Mouse (Mus musculus): ENCODE measurements around the gene Trpc1. TPM values are rescaled to one million over a fixed set of nuclear protein-coding genes. Genes with fewer than 3 reads are reported as not detected.

Trpc1 gene
- polyA plus RNA-seq, 1 experiment from 2014 or later: 5.7 TPM

DNA sequence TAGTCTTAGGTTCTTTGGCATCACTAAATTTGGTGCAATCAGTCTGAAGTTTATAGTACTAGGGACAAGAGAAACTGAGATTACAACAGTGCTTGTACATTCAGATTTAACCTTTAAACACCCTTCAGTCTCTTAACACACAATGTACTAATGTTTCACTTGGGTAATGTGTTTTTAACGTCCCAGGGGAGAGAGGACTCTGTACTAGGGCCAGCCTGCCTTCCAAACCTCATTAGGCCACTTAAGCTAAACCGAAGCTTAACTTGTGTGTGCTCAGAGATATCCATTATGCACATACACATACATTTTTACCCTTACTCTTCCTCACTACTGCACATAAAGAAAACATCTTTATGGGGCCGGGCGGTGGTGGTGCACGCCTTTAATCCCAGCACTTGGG, 2.9 kb downstream of the Trpc1 start:
- H3K27me3 ChIP-seq (ENCODE audit: insufficient read depth, low read length): peaks cover 12% of the 10 kb centered on the region; the same call in 1 of the 2 replicates
- H3K9me3 ChIP-seq (ENCODE audit: low read depth, low read length): no peaks in the 10 kb centered on the region
- H3K4me2 ChIP-seq: no peak overlapping the region
- H3K27ac ChIP-seq (ENCODE audit: low read depth): no peak overlapping the region
- no peak for TF ChIP-seq CTCF (IDR thresholded peaks at IDR 0.05; ENCODE audit: low read depth)
- WGBS: 88% methylated on average over 5 of the region's 5 CpGs
- no peaks in the 10 kb centered on the region for H3K36me3 ChIP-seq (ENCODE audit: insufficient read depth)
- no peak for DNase-seq
- ATAC-seq (ENCODE audit: insufficient read depth): no peak
- peaks cover 3% of the 10 kb centered on the region; the same call in 1 of the 2 replicates for H3K4me1 ChIP-seq (ENCODE audit: insufficient read depth)
- no peak overlapping the region for H3K4me3 ChIP-seq (ENCODE audit: low read depth, low read length)
- H3K9ac ChIP-seq: no peak overlapping the region

GRCm38 (mm10) chr9:95744845-95745613, 5.1 kb downstream of the Trpc1 start:
- no peaks in the 10 kb centered on the region for H3K9me3 ChIP-seq (ENCODE audit: low read depth, low read length)
- no peaks in the 10 kb centered on the region for H3K36me3 ChIP-seq (ENCODE audit: insufficient read depth)
- ATAC-seq (ENCODE audit: insufficient read depth) (peak; percentile 68; the same call in 1 of the 2 replicates), DNase-seq (peak; percentile 57)
- peaks cover 8% of the 10 kb centered on the region; the same call in 1 of the 2 replicates for H3K27me3 ChIP-seq (ENCODE audit: insufficient read depth, low read length)
- no peak for TF ChIP-seq CTCF (IDR thresholded peaks at IDR 0.05; ENCODE audit: low read depth)
- H3K4me2 ChIP-seq: no peak overlapping the region
- 43% methylated on average over 7 of the region's 7 CpGs for WGBS
- peaks cover 3% of the 10 kb centered on the region; the same call in 1 of the 2 replicates for H3K4me1 ChIP-seq (ENCODE audit: insufficient read depth)
- H3K4me3 ChIP-seq (ENCODE audit: low read depth, low read length): no peak overlapping the region
- H3K27ac ChIP-seq (ENCODE audit: low read depth): no peak overlapping the region
- no peak overlapping the region for H3K9ac ChIP-seq

GRCm38 (mm10) chr9:95736238-95736637, 13.9 kb downstream of the Trpc1 start:
- no peaks in the 10 kb centered on the region for H3K9me3 ChIP-seq (ENCODE audit: low read depth, low read length)
- TF ChIP-seq CTCF (IDR thresholded peaks at IDR 0.05; ENCODE audit: low read depth): peak; percentile 21; the same call in 1 of the 2 replicates
- H3K27me3 ChIP-seq (ENCODE audit: insufficient read depth, low read length): no peaks in the 10 kb centered on the region
- no peak overlapping the region for H3K9ac ChIP-seq
- ATAC-seq (ENCODE audit: insufficient read depth) (no peak), DNase-seq (no peak)
- H3K4me2 ChIP-seq: no peak overlapping the region
- H3K4me1 ChIP-seq (ENCODE audit: insufficient read depth): no peaks in the 10 kb centered on the region
- H3K27ac ChIP-seq (ENCODE audit: low read depth): no peak overlapping the region
- H3K36me3 ChIP-seq (ENCODE audit: insufficient read depth): peaks cover 4% of the 10 kb centered on the region; the same call in 1 of the 2 replicates
- H3K4me3 ChIP-seq (ENCODE audit: low read depth, low read length): no peak overlapping the region

GRCm38 (mm10) chr9:95712574-95712973, 37.6 kb downstream of the Trpc1 start:
- Histone ChIP-seq H3K27me3 (ENCODE audit: insufficient read depth, low read length) (no peaks in the 10 kb centered on the region), H3K4me3 (ENCODE audit: low read depth, low read length) (no peak overlapping the region), H3K9me3 (ENCODE audit: low read depth, low read length) (no peaks in the 10 kb centered on the region), H3K4me2 (no peak overlapping the region), H3K4me1 (ENCODE audit: insufficient read depth) (no peaks in the 10 kb centered on the region), H3K36me3 (ENCODE audit: insufficient read depth) (no peaks in the 10 kb centered on the region), H3K9ac (no peak overlapping the region), H3K27ac (ENCODE audit: low read depth) (no peak overlapping the region)
- TF ChIP-seq CTCF (IDR thresholded peaks at IDR 0.05; ENCODE audit: low read depth): no peak
- DNase-seq (no peak), ATAC-seq (ENCODE audit: insufficient read depth) (no peak)
- 39% methylated on average over 8 of the region's 8 CpGs for WGBS

GRCm38 (mm10) chr9:95708943-95709342, 41.2 kb downstream of the Trpc1 start:
- H3K4me3 ChIP-seq (ENCODE audit: low read depth, low read length): no peak overlapping the region
- H3K27ac ChIP-seq (ENCODE audit: low read depth): no peak overlapping the region
- no peak for TF ChIP-seq CTCF (IDR thresholded peaks at IDR 0.05; ENCODE audit: low read depth)
- H3K36me3 ChIP-seq (ENCODE audit: insufficient read depth): no peaks in the 10 kb centered on the region
- H3K4me2 ChIP-seq: no peak overlapping the region
- no peaks in the 10 kb centered on the region for H3K27me3 ChIP-seq (ENCODE audit: insufficient read depth, low read length)
- ATAC-seq (ENCODE audit: insufficient read depth) (no peak), DNase-seq (no peak)
- no peak overlapping the region for H3K9ac ChIP-seq
- no peaks in the 10 kb centered on the region for H3K4me1 ChIP-seq (ENCODE audit: insufficient read depth)
- H3K9me3 ChIP-seq (ENCODE audit: low read depth, low read length): no peaks in the 10 kb centered on the region

DNA sequence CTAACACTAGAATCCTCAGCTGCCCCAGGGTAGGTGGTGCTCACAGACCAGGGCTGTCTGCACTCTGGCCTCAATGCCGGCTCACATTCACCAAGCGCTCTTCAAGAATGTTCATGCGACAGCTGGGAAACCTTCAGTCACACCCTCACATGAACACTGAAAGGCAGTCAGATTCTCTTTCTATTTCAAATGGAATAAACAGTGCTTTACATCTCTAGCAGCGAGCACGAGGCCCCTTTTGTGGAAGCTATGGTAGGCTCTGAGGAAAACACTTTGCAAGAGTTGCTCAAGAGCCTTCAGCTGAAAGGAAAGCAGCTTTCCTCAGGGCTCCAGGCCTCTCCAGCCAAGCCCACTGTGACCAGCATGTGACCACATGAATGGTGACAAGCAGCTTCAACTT, 44.8 kb downstream of the Trpc1 start:
- no peaks in the 10 kb centered on the region for H3K9me3 ChIP-seq (ENCODE audit: low read depth, low read length)
- no peak overlapping the region for H3K4me3 ChIP-seq (ENCODE audit: low read depth, low read length)
- no peaks in the 10 kb centered on the region for H3K4me1 ChIP-seq (ENCODE audit: insufficient read depth)
- H3K36me3 ChIP-seq (ENCODE audit: insufficient read depth): no peaks in the 10 kb centered on the region
- no peak for TF ChIP-seq CTCF (IDR thresholded peaks at IDR 0.05; ENCODE audit: low read depth)
- no peaks in the 10 kb centered on the region for H3K27me3 ChIP-seq (ENCODE audit: insufficient read depth, low read length)
- ATAC-seq (ENCODE audit: insufficient read depth) (peak; percentile 98), DNase-seq (peak; percentile 96)
- 44% methylated on average over 5 of the region's 5 CpGs for WGBS
- no peak overlapping the region for H3K9ac ChIP-seq
- no peak overlapping the region for H3K4me2 ChIP-seq
- no peak overlapping the region for H3K27ac ChIP-seq (ENCODE audit: low read depth)

DNA sequence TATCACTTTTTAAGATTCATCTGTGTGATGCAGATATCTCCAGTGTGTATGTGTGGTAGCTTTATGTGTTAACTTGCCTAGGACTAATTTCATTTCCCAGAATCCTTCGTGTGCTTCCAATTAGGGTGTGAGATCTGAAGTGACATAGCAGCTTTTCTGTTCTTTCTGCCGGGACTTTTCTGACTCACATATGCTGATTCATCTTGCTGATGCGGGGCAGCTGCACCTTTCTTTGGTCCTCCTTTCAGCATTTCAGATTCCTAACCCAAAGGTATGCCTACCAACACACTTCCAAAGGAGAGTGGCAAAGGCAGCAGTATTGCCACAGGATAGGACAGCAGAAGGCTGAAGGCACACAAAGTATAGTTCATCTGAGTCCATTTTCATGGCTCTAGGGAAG, 46.1 kb downstream of the Trpc1 start:
- no peak for ATAC-seq (ENCODE audit: insufficient read depth)
- 79% methylated on average over 3 of the region's 3 CpGs for WGBS
- Histone ChIP-seq H3K27me3 (ENCODE audit: insufficient read depth, low read length) (no peaks in the 10 kb centered on the region), H3K4me3 (ENCODE audit: low read depth, low read length) (no peak overlapping the region), H3K9me3 (ENCODE audit: low read depth, low read length) (no peaks in the 10 kb centered on the region), H3K9ac (no peak overlapping the region), H3K36me3 (ENCODE audit: insufficient read depth) (no peaks in the 10 kb centered on the region), H3K4me2 (no peak overlapping the region), H3K4me1 (ENCODE audit: insufficient read depth) (no peaks in the 10 kb centered on the region), H3K27ac (ENCODE audit: low read depth) (no peak overlapping the region)
- no peak for TF ChIP-seq CTCF (IDR thresholded peaks at IDR 0.05; ENCODE audit: low read depth)
- DNase-seq: no peak
